Mouse (Mus musculus): ENCODE results near the gene C1qtnf1.
A peak's percentile ranks its signal among the peaks of the same experiment; 100 is the strongest.

C1qtnf1 gene

GRCm38 (mm10) chr11:118473842-118474500 is 46.0 kb downstream of the C1qtnf1 start:
- DNase-seq (ENCODE audit: low read depth, low spot score), result no peak

DNA sequence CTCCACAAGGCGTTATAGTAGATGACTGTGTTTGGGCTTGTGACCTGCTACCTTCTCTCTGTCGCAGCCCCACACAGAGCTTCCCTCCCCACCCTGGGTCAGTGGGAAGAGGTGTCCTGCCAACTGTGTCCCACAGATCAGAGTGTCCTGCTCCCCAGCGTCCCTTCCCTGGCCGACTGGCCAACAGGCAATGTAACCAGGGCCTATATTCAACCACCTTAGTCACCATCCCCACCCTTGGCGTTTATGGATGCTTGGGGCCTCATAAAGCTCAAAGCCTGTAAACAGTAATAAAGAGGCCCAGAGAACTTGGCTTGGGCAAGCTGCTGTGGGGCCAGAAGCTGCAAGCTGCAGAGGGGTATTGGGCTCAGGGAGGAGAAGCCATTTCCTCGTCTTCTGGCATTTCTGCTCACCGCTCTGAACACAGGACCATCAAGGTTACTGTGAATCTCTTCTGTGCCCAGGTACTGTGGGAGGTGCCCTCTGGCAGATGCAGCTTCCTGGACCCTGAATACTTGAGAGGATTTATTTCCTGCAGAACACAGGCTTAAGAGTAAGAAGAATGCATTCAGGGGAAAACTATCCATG is 47.6 kb downstream of the C1qtnf1 start:
- no peak for DNase-seq (ENCODE audit: low read depth, low spot score)

GRCm38 (mm10) chr11:118476396-118477373 is 48.7 kb downstream of the C1qtnf1 start, which contains the start of gene Engase:
Gene Engase, plus strand, starts transcription at chr11:118476829.
- peak; percentile 84 for DNase-seq (ENCODE audit: low read depth, low spot score)

DNA sequence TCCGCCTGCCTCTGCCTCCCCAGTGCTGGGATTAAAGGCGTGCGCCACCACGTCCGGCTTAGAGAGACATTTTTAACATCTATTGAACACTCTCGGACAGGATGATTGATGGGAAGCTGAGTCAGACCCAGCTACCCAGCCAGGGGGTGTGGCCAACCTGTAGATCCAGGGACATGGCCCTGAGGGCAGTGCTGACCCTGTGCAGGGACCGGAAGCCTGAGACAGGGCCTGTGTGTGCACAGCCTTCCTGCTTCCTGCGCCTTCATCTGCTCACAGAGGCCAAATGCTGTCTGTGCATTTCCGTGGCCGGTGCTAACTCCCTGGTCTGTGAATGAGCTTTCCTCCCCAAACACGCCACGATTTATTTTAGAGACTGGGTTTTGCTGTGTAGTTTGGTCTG is 51.8 kb downstream of the C1qtnf1 start:
- no peak for DNase-seq (ENCODE audit: low read depth, low spot score)

DNA sequence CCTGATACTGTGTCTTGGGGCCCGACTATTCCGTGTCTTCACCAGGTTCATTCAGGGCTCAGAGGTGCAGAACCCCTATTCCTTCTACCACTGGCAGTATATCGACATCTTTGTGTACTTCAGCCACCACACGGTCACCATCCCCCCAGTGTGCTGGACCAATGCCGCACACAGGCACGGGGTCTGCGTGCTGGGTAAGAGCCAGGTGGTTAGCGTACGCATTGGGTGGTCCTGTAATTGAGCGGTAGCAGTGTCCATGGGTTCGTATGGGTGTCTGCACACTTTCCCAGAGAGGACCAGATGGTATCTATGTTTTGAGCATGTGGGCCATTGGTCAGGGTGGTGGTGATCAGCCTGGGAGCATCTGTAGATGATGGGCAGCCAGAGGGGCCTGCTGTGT is 53.2 kb downstream of the C1qtnf1 start:
- no peak for DNase-seq (ENCODE audit: low read depth, low spot score)

DNA sequence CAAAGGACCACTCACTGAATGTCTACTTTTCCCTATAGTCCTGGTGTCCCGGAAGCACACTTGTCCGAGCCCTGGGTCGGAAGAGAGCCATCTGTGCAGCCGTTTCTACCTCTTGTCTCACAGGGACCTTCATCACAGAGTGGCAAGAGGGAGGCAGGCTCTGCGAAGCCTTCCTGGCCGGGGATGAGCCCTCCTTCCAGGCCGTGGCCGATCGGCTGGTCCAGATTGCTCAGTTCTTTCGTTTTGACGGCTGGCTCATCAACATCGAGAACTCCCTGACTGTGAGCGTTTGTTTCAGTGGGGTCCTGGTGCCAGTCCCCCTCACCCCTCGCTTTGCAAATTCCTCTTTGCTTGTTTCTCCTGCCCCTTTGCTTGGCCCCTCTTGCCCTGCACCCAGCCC is 53.7 kb downstream of the C1qtnf1 start:
- DNase-seq (ENCODE audit: low read depth, low spot score), result no peak

DNA sequence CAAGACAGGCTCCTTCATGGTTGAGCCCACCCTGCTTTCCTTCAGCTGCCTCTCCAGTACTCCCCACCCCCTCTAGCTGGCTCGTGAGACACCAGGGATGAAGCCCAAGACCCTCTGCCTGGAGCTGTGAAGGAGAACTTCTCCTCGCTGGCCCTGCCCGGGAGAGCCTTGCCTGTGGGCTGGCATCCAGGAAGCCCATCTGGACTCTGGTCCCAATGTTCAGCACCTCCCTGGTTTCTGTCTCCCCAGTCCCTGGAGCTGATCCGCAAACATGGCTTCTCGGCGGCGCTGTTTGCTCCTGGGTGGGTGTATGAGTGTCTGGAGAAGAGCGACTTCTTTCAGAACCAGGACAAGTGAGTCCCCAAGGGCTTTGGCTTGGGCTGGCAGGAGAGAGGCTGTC is 56.2 kb downstream of the C1qtnf1 start:
- DNase-seq (ENCODE audit: low read depth, low spot score), result no peak

DNA sequence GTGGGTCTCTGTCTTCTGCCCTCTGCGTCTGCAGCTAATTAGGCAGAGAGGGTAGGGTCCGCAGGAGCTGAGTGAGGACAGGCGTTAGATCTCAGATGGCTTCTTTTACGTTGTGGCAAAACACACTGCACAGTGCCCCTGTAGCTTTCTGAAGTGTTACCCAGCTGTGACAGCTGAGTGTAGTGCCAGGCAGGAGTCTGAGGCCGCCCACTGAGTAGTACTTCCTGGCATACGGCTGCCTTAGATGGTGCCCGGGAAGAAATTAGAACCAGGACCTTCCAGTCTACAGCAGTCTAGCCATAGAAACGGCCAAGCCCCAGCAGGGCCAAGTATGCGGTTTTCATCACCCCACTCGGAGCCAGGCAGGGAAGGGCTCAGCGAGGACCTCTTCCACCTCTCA is 57.3 kb downstream of the C1qtnf1 start:
- no peak for DNase-seq (ENCODE audit: low read depth, low spot score)

DNA sequence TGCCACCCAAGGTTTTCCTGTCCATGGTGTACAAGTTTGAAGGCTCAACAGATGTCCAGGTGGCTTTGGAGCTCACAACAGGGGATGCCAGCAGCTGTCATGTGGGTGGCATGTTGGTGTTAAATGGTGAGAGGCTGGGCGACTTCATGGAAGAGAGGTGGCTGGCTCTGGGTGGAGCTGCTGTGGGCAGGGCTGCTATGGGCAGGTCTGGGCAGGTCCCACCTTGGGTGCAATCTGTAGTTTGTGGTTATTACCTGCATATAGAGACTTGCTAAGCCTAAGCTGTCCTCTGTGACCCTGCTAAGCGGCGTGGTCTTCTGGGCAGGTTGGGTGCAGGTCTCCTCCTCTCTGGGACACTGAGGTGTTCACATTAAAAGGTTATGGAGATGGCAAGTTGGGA is 57.8 kb downstream of the C1qtnf1 start:
- no peak for DNase-seq (ENCODE audit: low read depth, low spot score)

- DNase-seq (ENCODE audit: low read depth, low spot score), result no peak
These were observed 58.3 kb downstream of the C1qtnf1 start for GRCm38 (mm10) chr11:118486281-118486680.

DNA sequence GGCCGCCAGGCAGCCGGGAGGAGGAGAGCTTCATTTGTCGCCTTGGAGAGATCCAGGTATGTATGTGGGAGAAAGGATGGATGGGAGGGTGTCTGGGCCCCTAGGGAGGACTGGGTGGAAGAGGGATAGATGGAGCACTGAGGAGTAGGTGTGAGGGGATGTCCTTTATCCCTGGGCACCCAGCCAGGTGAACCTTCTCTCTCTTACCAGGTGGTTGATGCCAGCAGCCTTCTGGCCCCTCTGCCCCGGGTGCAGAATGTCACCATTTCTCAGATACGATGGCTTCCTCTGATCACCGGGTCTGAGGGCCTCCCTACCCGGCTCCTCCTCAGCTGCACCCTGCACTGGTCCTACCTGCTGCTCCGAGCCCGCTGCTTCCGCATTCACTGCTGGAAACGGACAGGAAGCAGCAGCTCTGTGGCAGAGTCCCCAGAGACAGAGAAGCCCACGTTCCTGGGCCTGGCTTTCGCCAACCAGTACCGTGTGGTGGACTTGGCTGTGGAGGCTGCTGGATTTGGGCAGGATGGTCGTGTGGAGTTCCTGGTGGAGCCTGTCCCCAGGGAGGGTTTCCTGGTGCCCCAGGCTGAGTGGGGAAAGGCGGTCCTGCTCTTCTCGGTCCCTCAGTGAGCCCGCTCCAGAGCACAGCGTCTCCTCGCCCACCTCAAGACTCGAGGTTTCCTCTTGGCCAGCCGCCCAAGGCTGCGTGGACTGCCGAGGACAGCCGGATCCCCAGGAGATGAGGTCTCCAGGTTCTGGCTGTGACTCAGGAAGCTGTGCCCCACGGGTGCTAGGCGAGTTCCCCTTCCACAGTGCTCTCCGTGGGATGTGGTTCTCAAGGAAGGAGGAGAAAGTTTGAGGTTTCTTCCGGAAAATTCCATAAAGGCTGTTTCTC is 59.1 kb downstream of the C1qtnf1 start:
- DNase-seq (ENCODE audit: low read depth, low spot score), result no peak

DNA sequence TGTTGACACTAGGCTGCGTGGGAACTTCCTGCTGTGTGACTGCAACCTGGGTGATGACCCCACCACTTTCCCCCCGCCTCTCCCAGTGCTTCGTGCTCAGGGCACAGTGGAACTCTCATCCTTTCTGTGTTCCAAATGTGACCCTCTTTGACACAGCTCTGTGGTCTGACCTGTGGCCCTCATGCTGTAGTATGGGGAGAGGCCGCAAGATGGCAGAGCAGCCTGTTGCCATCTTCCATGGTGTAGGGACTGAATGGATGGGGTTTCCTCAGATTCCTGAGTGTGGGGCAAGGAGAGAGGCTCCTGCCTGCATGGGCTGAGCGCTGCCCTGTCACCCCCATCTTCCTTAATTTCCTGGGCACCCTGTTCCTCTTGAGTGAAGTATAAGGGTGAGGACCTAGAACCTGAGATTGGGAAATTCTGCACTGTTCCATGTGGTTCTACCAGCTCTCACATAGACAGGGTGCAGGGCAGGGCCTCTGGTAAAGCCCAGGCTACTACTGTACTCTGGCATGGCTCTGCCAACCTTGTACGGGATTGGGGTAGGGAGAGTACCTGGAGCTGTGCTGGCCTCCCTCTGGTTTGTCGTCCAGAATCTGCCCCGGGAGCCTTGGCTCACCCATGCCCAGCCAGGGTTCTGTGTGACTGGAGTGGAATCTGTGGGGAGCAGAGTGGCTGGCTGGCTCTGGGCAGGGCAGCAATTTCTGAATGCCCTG is 60.3 kb downstream of the C1qtnf1 start:
- no peak for DNase-seq (ENCODE audit: low read depth, low spot score)

GRCm38 (mm10) chr11:118488907-118489270 is 60.9 kb downstream of the C1qtnf1 start:
- no peak for DNase-seq (ENCODE audit: low read depth, low spot score)

- DNase-seq (ENCODE audit: low read depth, low spot score), result peak; percentile 62
These were observed 62.7 kb downstream of the C1qtnf1 start for GRCm38 (mm10) chr11:118490566-118491218.

DNA sequence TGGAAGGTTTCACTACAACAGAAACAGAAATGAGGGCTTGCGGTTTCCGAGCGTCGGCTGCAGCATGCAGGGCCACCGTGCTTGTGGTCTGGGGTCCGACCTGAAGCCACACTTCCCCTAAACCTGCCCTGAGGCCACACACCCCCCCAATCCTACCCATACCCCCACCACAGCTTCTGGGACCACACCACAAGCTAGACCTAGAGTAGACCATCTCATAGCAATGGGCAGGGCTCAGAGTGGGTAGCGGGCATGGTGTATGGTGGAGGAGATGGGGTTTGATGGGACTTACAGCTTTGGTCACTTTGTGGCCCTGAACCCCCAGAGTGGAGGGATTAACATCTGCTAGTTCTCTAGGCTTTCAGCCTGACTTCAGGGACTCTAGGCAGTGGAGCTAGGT is 63.2 kb downstream of the C1qtnf1 start:
- DNase-seq (ENCODE audit: low read depth, low spot score), result no peak

GRCm38 (mm10) chr11:118493458-118493857 is 65.5 kb downstream of the C1qtnf1 start:
- no peak for DNase-seq (ENCODE audit: low read depth, low spot score)

GRCm38 (mm10) chr11:118494001-118494737 is 66.2 kb downstream of the C1qtnf1 start:
- DNase-seq (ENCODE audit: low read depth, low spot score), result no peak

DNA sequence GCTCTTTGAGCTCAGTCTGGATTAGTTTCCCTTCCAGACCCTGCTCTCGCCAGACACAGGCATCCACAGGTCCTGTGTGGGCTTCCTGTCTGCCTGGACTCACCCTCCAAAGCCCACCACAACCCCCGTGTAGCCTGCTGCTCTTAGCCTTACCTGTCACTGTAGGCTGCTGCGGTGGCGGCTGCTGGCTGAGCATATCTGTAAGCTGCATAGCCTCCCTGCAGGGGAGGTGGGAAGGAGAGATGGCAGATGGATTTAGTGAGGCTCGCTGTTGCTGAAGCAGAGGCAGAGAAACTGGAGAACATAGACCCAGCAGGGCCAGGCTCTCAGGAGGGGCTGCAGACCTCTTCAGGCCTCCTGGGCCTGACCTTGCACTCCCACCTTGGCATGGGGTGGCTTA is 67.1 kb downstream of the C1qtnf1 start:
- no peak for DNase-seq (ENCODE audit: low read depth, low spot score)

- DNase-seq (ENCODE audit: low read depth, low spot score), result no peak
These were observed 68.2 kb downstream of the C1qtnf1 start for GRCm38 (mm10) chr11:118496066-118496689.

Measured in retina, postnatal 7 days (tissue).